Mouse (Mus musculus) kidney, postnatal 25 days (tissue): Measurements from ENCODE around the gene Olfr45.
"Not testable (repeated sequence)": the region's sequence is repeated elsewhere in the genome, so short reads cannot be mapped to it uniquely, and the experiment has no call there.

Source experiments
- DNase-seq, 2 experiments: peaks; one replicate each; pipeline ENCODE4 v3.0.0; 2021; ENCODE audit warnings: mixed read lengths in 2 of 2

The Olfr45 gene

DNA sequence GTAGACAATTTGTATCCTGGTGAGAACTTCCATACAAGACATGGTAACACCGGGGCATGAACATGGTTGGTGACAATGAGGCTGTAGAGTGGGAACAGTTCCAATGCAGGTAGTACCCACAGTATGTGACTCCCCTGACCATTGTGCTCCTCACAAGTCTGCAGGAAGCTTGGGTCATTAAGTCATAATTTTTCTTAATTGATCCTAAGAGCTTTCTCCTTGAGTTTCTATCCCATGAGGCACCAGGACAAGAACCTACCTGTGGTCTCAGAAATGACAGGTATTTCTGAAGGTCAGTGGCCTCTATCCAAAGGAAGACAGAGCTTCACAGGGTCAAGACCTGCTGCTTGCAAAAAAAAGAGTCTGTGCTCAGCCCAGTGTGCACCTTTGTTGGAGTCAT is at the start of gene Olfr45:
Olfr45 (plus strand) TSS at position 301 of the 400 bp plus-strand sequence.
- no peak for DNase-seq

DNA sequence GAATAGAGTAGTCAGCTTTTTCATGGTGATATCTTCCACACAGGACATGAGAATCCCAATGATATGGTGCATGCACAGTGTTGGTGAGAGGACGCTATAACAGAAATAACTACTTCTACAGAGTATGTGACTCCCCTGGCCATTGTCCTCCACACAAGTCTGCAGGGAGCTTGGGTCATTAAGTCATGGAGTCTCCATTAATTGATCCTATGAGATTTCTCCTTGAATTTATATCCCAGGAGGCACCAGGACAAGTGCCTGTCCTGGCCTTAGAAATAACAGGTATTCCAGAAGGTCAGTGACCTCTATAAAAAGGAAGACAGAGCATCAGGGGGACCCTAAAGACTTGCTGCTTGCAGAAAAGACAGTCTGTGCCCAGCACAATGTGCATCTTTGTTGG is 35.6 kb upstream of the Olfr45 start, which contains the start of gene Olfr53:
Olfr53 (plus strand) TSS at position 301 of the 400 bp plus-strand sequence.
- no peak for DNase-seq

DNA sequence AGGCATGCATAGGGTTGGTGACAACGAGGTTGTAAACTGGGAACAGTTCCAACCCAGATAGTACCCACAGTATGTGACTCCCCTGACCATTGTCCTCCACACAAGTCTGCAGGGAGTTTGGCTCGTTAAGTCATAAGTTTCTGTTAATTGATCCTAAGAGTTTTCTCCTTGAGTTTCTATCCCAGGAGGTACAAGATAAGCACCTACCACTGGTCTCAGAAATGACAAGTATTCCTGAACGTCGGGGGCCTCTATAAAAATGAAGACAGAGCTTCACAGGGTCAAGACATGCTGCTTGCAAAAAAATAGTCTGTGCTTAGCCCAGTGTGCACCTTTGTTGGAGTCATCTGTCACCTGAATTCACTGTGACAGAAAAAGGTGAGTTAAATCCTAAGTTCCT is 22.1 kb upstream of the Olfr45 start, which contains the start of gene Olfr539:
Olfr539 (plus strand) TSS at position 301 of the 400 bp plus-strand sequence.
- DNase-seq: no peak

DNA sequence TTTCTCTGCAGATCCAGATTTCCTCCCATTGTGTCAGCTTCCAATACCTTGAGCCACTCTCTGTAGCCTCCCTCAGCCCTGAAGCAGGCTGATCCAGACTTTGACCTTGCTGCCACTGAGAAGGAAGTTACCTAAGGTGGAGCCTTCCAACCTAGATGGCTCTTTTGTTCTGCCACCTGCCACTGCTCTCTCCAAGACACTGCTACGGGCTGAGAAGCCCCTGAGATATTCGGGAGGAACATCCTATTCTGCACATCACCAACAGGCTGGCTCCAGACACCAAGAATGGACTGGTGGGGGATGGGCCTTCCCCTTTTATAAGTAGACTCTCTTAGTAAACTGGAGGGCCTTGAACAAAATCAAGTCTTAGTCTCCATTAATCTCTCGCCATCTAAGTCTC is 11.1 kb upstream of the Olfr45 start:
- not testable (repeated sequence) for DNase-seq

GRCm38 (mm10) chr7:140675863-140676262 is 5.9 kb upstream of the Olfr45 start:
- DNase-seq: no peak

GRCm38 (mm10) chr7:140679591-140679990 is 2.2 kb upstream of the Olfr45 start:
- DNase-seq: not testable (repeated sequence)

GRCm38 (mm10) chr7:140696967-140697366 is 15.2 kb downstream of the Olfr45 start, which contains the start of gene Olfr541:
TSS of gene Olfr541 (plus strand) at chr7:140697267.
- no peak for DNase-seq

DNA sequence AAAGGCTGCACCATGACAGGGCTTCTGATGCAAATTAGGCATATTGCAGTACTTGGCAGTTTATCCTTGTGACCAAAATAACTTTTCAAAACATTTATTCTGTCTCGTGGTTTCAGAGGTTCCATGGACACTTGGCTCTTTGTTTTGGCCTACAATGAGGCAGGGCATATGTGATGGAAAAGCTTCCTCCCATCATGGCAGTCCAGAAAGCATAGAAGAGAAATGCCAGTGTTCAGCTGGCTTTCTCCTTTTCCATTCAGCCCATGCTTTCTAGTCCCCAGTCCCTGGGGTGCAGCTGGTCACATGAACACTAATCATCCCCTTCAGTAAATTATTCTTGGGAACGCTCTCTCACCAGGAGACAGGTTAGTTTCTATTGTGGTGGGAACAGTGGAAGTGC is 24.6 kb downstream of the Olfr45 start:
- no peak for DNase-seq

DNA sequence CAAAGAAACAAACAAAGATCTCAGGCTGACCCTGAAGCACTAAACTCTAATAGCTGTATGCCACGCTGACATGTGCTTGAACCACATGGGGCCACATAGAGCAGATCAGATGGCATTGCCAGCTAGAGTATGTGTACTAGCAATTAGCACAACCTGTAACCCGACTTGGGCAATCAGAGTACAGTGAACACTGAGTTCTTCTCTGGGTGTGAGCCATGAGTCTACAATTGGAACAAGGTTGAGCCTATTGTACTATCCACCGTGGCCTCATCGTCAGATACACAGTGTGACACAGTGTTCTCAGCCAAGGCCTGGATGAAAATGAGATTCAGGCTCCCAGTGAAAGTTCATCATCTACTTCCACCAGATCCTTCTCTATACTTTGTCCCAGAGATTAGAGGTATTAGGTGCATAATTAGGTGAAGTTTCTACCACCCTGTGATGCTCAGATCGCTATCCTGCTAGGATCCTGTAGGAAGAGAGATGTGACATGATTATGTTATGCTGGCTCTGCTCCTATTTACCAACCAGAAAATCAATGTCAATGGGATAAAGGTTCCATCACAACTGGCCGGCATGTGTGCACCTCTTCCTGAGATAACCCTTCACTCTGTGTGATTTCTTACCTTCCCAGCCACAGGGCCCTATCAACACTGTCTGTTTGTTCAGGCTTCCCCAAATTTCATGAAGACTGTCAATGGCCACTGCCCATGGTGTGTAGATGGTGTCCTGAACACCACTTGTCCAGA is 26.0 kb downstream of the Olfr45 start:
- DNase-seq: no peak

- DNase-seq: peak in 1 of 2 experiments; percentile 36
Observed at GRCm38 (mm10) chr7:140717155-140718055, 35.7 kb downstream of the Olfr45 start.

GRCm38 (mm10) chr7:140721095-140721494 is 39.3 kb downstream of the Olfr45 start:
- DNase-seq: no peak

DNA sequence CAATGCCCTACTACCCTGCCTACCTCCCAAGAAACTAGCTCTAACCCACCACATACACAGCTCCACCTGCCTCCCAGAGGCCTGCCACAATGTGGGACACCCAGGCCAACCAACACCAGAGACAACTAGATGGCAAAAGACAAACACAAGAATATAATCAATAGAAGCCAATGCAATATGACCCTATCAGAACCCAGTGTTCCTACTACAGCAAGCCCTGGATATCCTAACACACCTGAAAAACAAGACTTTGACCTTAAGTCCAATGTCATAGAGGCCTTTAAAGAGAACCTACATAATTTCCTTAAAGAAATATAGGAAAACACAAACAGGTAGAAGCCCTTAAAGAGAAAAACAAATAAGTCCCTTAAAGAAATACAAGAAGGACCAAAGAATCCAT is 43.8 kb downstream of the Olfr45 start:
- DNase-seq: no peak

GRCm38 (mm10) chr7:140733162-140733561 is 51.4 kb downstream of the Olfr45 start:
- DNase-seq: no peak
